Mouse (Mus musculus) liver, postnatal 0 days (tissue): Measurements from ENCODE around the gene Hfe2. TPM values are rescaled to one million over a fixed set of nuclear protein-coding genes. Genes with fewer than 3 reads are reported as not detected.
"Not testable (repeated sequence)": the region's sequence is repeated elsewhere in the genome, so short reads cannot be mapped to it uniquely, and the experiment has no call there.

ENCODE experiments used
- ATAC-seq: fragments of 200-750 bp; cut with Nextera tagmentation; 2 replicates; pipeline ENCODE4 v1.8.0; 2017; ENCODE audit warnings: mild to moderate bottlenecking, moderate library complexity
- DNase-seq: peaks from one replicate; pipeline ENCODE4 v3.0.0-alpha.2; 2016
- H3K27ac ChIP-seq: fragments of 300-500 bp; sonication (generic); 2 replicates; pipeline ENCODE4 v1.5.1; 2014; ENCODE audit warnings: antibody characterized with exemption, moderate library complexity, mild to moderate bottlenecking, low read depth
- H3K27me3 ChIP-seq: fragments of 300-500 bp; sonication (generic); 2 replicates; pipeline ENCODE4 v1.6.1; 2014; ENCODE audit warnings: low read length, control low read depth, mixed read lengths; ENCODE audit not compliant: insufficient read depth
- H3K36me3 ChIP-seq: fragments of 300-500 bp; sonication (generic); replicated peaks from 2 replicates; pipeline ENCODE4 v1.6.1; 2014; ENCODE audit warnings: mild to moderate bottlenecking, control low read depth, low read length, moderate library complexity, mixed read lengths; ENCODE audit not compliant: insufficient read depth
- H3K4me1 ChIP-seq: fragments of 300-500 bp; sonication (generic); 2 replicates; pipeline ENCODE4 v1.6.1; 2014; ENCODE audit warnings: antibody characterized with exemption, mild to moderate bottlenecking, control low read depth; ENCODE audit not compliant: insufficient read depth
- H3K4me2 ChIP-seq: fragments of 300-500 bp; sonication (generic); 2 replicates; pipeline ENCODE4 v1.6.1; 2014; ENCODE audit warnings: low read depth, mild to moderate bottlenecking, low read length, moderate library complexity, mixed read lengths
- H3K4me3 ChIP-seq: fragments of 300-500 bp; sonication (generic); 2 replicates; pipeline ENCODE4 v1.5.1; 2014; ENCODE audit warnings: low read depth, low read length
- H3K9ac ChIP-seq: fragments of 300-500 bp; sonication (generic); replicated peaks from 2 replicates; pipeline ENCODE4 v1.6.1; 2014; ENCODE audit warnings: mild to moderate bottlenecking, moderate library complexity
- H3K9me3 ChIP-seq: fragments of 300-500 bp; sonication (generic); 2 replicates; pipeline ENCODE4 v1.6.1; 2016; ENCODE audit warnings: mild to moderate bottlenecking, control low read depth, low read length, mixed read lengths
- CTCF ChIP-seq: sonication (generic); IDR thresholded peaks from 2 replicates; pipeline ENCODE4 v1.5.1; 2016; ENCODE audit warnings: antibody characterized with exemption, low read depth
- EP300 ChIP-seq: IDR thresholded peaks from 2 replicates; pipeline ENCODE4 v1.6.1; 2016; ENCODE audit warnings: antibody characterized with exemption, low read depth, mild to moderate bottlenecking
- WGBS: fragments of 180-500 bp; shearing (Covaris S2); extraction: QIAGEN DNeasy Blood & Tissue Kit; methylation state at CpG from one replicate; pipeline ENCODE4 v1.1.7; 2014; ENCODE audit not compliant: insufficient replicate concordance; 5-methylcytosine and 5-hydroxymethylcytosine counted together
- polyA plus RNA-seq: library from polyadenylated mRNA; unstranded; fragments of >200 nt; fragmentation: Nextera tagmentation; extraction: Ambion mirVana; gene quantifications from 2 replicates; pipeline ENCODE4 v1.2.1, GENCODE M21; 2015

The Hfe2 gene
- polyA plus RNA-seq, 1 experiment from 2014 or later: 19.2 TPM

- WGBS: 0% methylated on average over 7 of the region's 7 CpGs
- H3K27me3 ChIP-seq: no peaks in the 10 kb centered on the region
- DNase-seq (peak; percentile 84), ATAC-seq (no peak)
- peak overlapping the region; percentile 66 for H3K9ac ChIP-seq
- TF ChIP-seq EP300 (no peak), CTCF (peak; percentile 90)
- 0 out of 2 replicates have a peak overlapping the region, but pooled peaks have one; percentile 91 for H3K27ac ChIP-seq
- H3K4me1 ChIP-seq: no peaks in the 10 kb centered on the region
- H3K9me3 ChIP-seq: no peaks in the 10 kb centered on the region
- peak overlapping the region; percentile 71 for H3K4me3 ChIP-seq
- H3K4me2 ChIP-seq: peak overlapping the region; percentile 78
- no peaks in the 10 kb centered on the region for H3K36me3 ChIP-seq
Measured at GRCm38 (mm10) chr3:96503083-96503450, 21.9 kb upstream of the Hfe2 start.

DNA sequence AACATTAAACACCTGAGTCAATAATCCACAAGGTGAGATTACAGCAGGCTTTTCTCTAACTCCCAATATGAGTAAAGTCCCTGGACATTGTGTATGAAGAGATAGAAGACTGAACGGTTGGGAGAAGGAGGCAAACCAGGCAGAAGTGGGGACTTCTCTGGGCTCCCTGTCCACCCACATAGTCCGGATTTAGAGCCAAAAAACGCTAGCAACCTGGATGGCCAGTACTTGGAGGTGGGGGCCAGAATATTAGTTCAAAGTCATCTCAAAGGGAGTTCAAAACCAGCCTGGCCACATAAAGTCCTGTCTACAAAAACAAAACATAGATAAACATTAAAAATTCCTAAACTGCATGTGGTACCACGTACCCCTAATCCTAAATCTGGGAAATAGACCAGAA lies 21.0 kb upstream of the Hfe2 start:
- Histone ChIP-seq H3K27ac (no peak overlapping the region), H3K9me3 (no peaks in the 10 kb centered on the region), H3K27me3 (no peaks in the 10 kb centered on the region), H3K4me1 (no peaks in the 10 kb centered on the region), H3K4me2 (no peak overlapping the region), H3K36me3 (no peaks in the 10 kb centered on the region), H3K4me3 (no peak overlapping the region), H3K9ac (no peak overlapping the region)
- 65% methylated on average over 4 of the region's 4 CpGs for WGBS
- DNase-seq (no peak), ATAC-seq (no peak)
- no peak for TF ChIP-seq EP300

DNA sequence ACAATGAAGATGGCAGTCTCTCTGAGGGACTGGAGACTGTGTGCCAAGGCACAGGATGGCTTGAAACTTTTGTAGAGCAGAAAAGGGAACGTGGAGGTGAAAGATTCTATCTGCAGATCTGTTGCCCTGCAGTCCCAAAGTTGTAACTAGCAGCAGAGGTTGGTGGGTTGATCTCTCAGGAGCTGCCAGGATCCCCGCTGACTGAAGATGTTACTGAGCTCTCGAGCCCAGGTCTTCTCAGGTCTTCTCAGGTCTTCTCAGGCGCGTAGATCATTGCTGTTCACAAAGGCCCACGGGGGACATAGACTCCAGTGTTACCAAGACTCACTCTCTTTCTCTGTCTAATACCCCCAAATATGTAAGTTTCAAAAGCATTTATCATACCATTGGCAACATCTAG lies 20.0 kb upstream of the Hfe2 start:
- H3K36me3 ChIP-seq: no peaks in the 10 kb centered on the region
- H3K4me3 ChIP-seq: no peak overlapping the region
- H3K4me1 ChIP-seq: no peaks in the 10 kb centered on the region
- no peak overlapping the region for H3K4me2 ChIP-seq
- no peak overlapping the region for H3K27ac ChIP-seq
- no peaks in the 10 kb centered on the region for H3K27me3 ChIP-seq
- no peak for DNase-seq
- no peaks in the 10 kb centered on the region for H3K9me3 ChIP-seq
- TF ChIP-seq CTCF (no peak), EP300 (no peak)
- no peak for ATAC-seq
- H3K9ac ChIP-seq: no peak overlapping the region
- WGBS: 82% methylated on average over 6 of the region's 6 CpGs

GRCm38 (mm10) chr3:96506396-96507047 lies 18.4 kb upstream of the Hfe2 start:
- Histone ChIP-seq H3K4me2 (no peak overlapping the region), H3K27me3 (no peaks in the 10 kb centered on the region), H3K27ac (no peak overlapping the region), H3K4me3 (no peak overlapping the region), H3K9me3 (no peaks in the 10 kb centered on the region), H3K9ac (no peak overlapping the region), H3K36me3 (no peaks in the 10 kb centered on the region), H3K4me1 (no peaks in the 10 kb centered on the region)
- TF ChIP-seq CTCF (no peak), EP300 (no peak)
- ATAC-seq: no peak
- WGBS: 85% methylated on average over 9 of the region's 9 CpGs
- no peak for DNase-seq

GRCm38 (mm10) chr3:96507966-96508365 lies 17.0 kb upstream of the Hfe2 start:
- 97% methylated on average over 7 of the region's 9 CpGs for WGBS
- H3K9ac ChIP-seq, H3K27ac ChIP-seq, H3K4me3 ChIP-seq, H3K4me1 ChIP-seq, H3K4me2 ChIP-seq, H3K36me3 ChIP-seq, DNase-seq, ATAC-seq, H3K27me3 ChIP-seq, H3K9me3 ChIP-seq: not testable (repeated sequence)

DNA sequence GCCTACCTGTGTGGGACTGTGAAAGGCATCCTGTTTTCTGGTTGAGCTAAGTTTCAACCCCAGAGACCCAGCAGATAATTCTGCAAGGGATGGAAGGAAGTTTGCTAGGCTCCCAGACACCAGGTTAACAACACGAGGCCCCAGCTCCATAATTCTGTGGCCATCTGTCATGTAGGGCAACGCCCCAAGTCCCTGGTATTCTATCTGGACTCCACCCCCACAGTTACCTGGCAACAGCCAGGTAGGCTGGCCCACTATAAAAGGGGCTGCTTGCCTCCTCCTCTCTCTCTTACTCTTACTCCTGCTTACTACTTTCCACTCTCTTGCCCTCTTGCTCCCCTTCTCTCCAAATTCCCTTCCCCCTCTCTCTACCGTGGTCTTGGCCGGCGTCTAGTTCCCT lies 4.8 kb upstream of the Hfe2 start:
- no peak for TF ChIP-seq CTCF
- TF ChIP-seq EP300: no peak
- no peak overlapping the region for H3K4me3 ChIP-seq
- no peaks in the 10 kb centered on the region for H3K27me3 ChIP-seq
- DNase-seq (no peak), ATAC-seq (no peak)
- 67% methylated on average over 5 of the region's 5 CpGs for WGBS
- H3K9me3 ChIP-seq: no peaks in the 10 kb centered on the region
- no peaks in the 10 kb centered on the region for H3K4me1 ChIP-seq
- no peaks in the 10 kb centered on the region for H3K36me3 ChIP-seq
- no peak overlapping the region for H3K27ac ChIP-seq
- H3K9ac ChIP-seq: no peak overlapping the region
- H3K4me2 ChIP-seq: no peak overlapping the region

- peak; percentile 38 for DNase-seq
- no peaks in the 10 kb centered on the region for H3K4me1 ChIP-seq
- H3K4me2 ChIP-seq: no peak overlapping the region
- ATAC-seq: no peak
- 51% methylated on average over 4 of the region's 4 CpGs for WGBS
- no peak overlapping the region for H3K9ac ChIP-seq
- H3K36me3 ChIP-seq: no peaks in the 10 kb centered on the region
- H3K27me3 ChIP-seq: peaks cover 10% of the 10 kb centered on the region
- TF ChIP-seq EP300 (no peak), CTCF (peak; percentile 58)
- H3K9me3 ChIP-seq: no peaks in the 10 kb centered on the region
- no peak overlapping the region for H3K4me3 ChIP-seq
- no peak overlapping the region for H3K27ac ChIP-seq
Measured at GRCm38 (mm10) chr3:96522149-96522548, 2.8 kb upstream of the Hfe2 start.
